Mouse (Mus musculus): ENCODE data around the gene Srbd1. TPM values are rescaled to one million over a fixed set of nuclear protein-coding genes. Genes with fewer than 3 reads are reported as not detected.

Srbd1 gene
- polyA plus RNA-seq, 1 experiment: 6.1 TPM

DNA sequence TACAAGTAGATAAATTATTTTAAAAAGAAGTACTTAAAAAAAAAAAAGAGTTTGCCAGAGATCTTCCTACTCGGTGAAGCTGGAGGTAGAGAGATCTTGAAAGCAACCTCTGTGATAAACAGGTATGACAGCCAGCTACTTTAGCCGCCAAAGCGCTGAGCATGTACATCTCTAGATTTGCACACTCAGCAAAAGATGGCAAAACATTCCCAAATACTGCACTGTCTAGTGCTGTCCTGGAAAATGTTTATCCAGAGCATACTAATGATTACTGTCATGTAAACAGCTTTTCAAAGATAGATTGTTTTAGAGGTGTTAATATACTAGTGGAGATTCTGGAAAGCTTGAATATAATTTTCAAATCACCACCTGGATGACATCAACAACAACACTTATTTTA is 109.4 kb downstream of the Srbd1 start:
- no peak overlapping the region for H3K4me2 ChIP-seq (ENCODE audit: low read depth)
- H3K4me3 ChIP-seq: no peak overlapping the region
- TF ChIP-seq REST (IDR thresholded peaks at IDR 0.05; ENCODE audit: insufficient read depth, insufficient read length): no peak
- TF ChIP-seq USF1 (IDR thresholded peaks at IDR 0.05; ENCODE audit: low read depth): no peak
- TF ChIP-seq MAX (IDR thresholded peaks at IDR 0.05; ENCODE audit: low read depth): no peak

DNA sequence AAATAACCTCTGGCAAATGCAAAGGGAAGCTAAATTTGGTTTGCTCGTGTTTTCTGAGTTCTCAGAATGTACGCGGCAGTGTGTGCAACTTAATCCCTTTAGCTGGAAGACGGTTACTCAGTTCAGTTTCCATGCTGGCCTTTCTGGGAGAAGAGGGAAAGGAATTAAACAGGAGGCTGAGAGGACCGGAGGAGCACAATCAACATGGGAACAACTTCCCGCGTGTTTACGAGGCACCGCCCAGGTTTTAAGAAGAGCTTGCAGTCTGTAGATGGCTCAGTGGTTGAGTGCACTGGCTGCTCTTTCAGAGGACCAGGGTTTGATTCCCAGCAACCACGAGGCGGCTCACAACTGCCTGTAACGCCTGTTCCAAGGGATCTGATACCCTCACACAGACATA is 109.8 kb downstream of the Srbd1 start:
- Histone ChIP-seq H3K79me2 (ENCODE audit: control insufficient read depth, insufficient read depth) (no peaks in the 10 kb centered on the region), H3ac (ENCODE audit: control insufficient read depth, insufficient read length) (no peak overlapping the region), H3K4me3 (no peak overlapping the region), H3K36me3 (ENCODE audit: control insufficient read depth, insufficient read depth) (no peaks in the 10 kb centered on the region), H3K4me2 (ENCODE audit: low read depth) (no peak overlapping the region), H3K27me3 (ENCODE audit: control insufficient read depth, insufficient read depth, insufficient read length) (no peaks in the 10 kb centered on the region)
- no peak for TF ChIP-seq TCF3 (IDR thresholded peaks at IDR 0.05; ENCODE audit: insufficient read length, low read depth)

More for the DNA sequence above, 109.4 kb downstream of the Srbd1 start:
- no peak overlapping the region for H3ac ChIP-seq (ENCODE audit: control insufficient read depth, insufficient read length)
- H3K36me3 ChIP-seq (ENCODE audit: control insufficient read depth, insufficient read depth): no peaks in the 10 kb centered on the region
- no peaks in the 10 kb centered on the region for H3K79me2 ChIP-seq (ENCODE audit: control insufficient read depth, insufficient read depth)
- H3K27me3 ChIP-seq (ENCODE audit: control insufficient read depth, insufficient read depth, insufficient read length): no peaks in the 10 kb centered on the region

DNA sequence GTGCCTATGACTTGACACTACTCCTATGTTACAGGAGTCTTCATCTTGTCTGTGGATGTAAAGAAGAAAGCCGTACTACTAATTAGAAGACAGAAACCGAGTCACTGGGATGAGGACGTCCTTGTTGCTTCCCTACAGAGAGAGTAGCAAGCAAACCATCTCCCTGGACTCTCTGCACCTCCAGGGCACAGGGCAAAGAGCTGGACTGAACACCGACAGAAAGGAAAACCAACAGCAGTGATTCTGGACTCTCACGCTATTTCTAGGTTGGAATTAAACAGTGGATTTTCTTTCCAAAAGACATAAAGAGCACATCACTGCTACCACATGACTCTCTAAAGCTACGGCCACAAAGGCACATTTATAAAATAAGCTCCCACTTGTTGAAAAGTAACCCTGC is 110.3 kb downstream of the Srbd1 start:
- Histone ChIP-seq H3K4me3 (no peak overlapping the region), H3K36me3 (ENCODE audit: control insufficient read depth, insufficient read depth) (no peaks in the 10 kb centered on the region)

DNA sequence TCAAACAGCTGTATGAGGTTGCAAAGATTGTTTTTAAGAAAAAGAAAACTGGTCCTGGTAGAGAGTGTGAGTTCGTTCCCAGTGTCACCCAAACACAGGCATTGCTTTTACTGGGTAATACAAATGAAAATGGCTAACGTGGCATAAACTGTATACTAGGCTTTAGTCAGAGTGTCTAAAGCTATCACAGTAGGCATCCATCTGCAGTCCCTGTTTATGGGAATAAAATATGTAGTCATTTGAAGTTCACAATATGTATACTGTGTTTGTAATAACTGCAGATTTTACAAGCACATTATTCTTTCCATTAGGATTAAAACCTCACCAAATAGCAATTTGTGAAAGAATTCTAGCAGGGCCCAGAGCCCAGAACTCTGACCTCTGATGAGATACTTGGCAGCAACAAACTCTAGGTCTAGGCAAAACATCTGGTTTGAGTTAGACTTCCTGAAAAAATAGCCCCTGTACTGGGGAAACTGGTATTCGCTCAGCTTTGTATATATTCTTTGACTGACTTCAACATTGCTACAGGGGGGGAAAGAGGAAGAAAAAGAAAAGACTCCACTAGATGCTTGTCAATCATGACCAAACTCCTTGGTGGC is 112.8 kb downstream of the Srbd1 start:
- H3K27me3 ChIP-seq (ENCODE audit: control insufficient read depth, insufficient read depth, insufficient read length): no peaks in the 10 kb centered on the region
- TF ChIP-seq E2F4 (IDR thresholded peaks at IDR 0.05; ENCODE audit: insufficient read depth) (no peak), POLR2A (IDR thresholded peaks at IDR 0.05; ENCODE audit: insufficient read length, low read depth) (no peak), MYOG (IDR thresholded peaks at IDR 0.05; ENCODE audit: control insufficient read depth in 1 of 3, insufficient read depth in 1 of 3, insufficient read length in 2 of 3, low read depth in 2 of 3) (no peak), USF1 (IDR thresholded peaks at IDR 0.05; ENCODE audit: low read depth) (no peak), SRF (IDR thresholded peaks at IDR 0.05; ENCODE audit: control insufficient read depth, insufficient read length, low read depth) (no peak), POLR2AphosphoS2 (IDR thresholded peaks at IDR 0.05; ENCODE audit: insufficient read length, low read depth) (no peak), MAX (IDR thresholded peaks at IDR 0.05; ENCODE audit: low read depth) (no peak), TCF3 (IDR thresholded peaks at IDR 0.05; ENCODE audit: insufficient read length, low read depth) (no peak), CEBPB (IDR thresholded peaks at IDR 0.05; ENCODE audit: insufficient read depth, poor library complexity, severe bottlenecking) (no peak)
- no peak overlapping the region for H3K4me3 ChIP-seq
- no peaks in the 10 kb centered on the region for H3K36me3 ChIP-seq (ENCODE audit: control insufficient read depth, insufficient read depth)
- H3K79me2 ChIP-seq (ENCODE audit: control insufficient read depth, insufficient read depth): no peaks in the 10 kb centered on the region
- no peak overlapping the region for H3ac ChIP-seq (ENCODE audit: control insufficient read depth, insufficient read length)
- no peak overlapping the region for H3K4me2 ChIP-seq (ENCODE audit: low read depth)

More for the DNA sequence above, 110.3 kb downstream of the Srbd1 start:
- no peak overlapping the region for H3K4me2 ChIP-seq (ENCODE audit: low read depth)
- no peaks in the 10 kb centered on the region for H3K27me3 ChIP-seq (ENCODE audit: control insufficient read depth, insufficient read depth, insufficient read length)
- no peaks in the 10 kb centered on the region for H3K79me2 ChIP-seq (ENCODE audit: control insufficient read depth, insufficient read depth)
- H3ac ChIP-seq (ENCODE audit: control insufficient read depth, insufficient read length): no peak overlapping the region
- TF ChIP-seq CEBPB (IDR thresholded peaks at IDR 0.05; ENCODE audit: insufficient read depth, poor library complexity, severe bottlenecking) (no peak), MYOD1 (IDR thresholded peaks at IDR 0.05; ENCODE audit: control insufficient read depth in 1 of 3, insufficient read length in 2 of 3, low read depth in 2 of 3) (no peak), SRF (IDR thresholded peaks at IDR 0.05; ENCODE audit: control insufficient read depth, insufficient read length, low read depth) (no peak), MAX (IDR thresholded peaks at IDR 0.05; ENCODE audit: low read depth) (no peak), E2F4 (IDR thresholded peaks at IDR 0.05; ENCODE audit: insufficient read depth) (no peak), POLR2AphosphoS2 (IDR thresholded peaks at IDR 0.05; ENCODE audit: insufficient read length, low read depth) (no peak), REST (IDR thresholded peaks at IDR 0.05; ENCODE audit: insufficient read depth, insufficient read length) (no peak), MYOG (IDR thresholded peaks at IDR 0.05; ENCODE audit: control insufficient read depth in 1 of 3, insufficient read depth in 1 of 3, insufficient read length in 2 of 3, low read depth in 2 of 3) (no peak), USF1 (IDR thresholded peaks at IDR 0.05; ENCODE audit: low read depth) (no peak), POLR2A (IDR thresholded peaks at IDR 0.05; ENCODE audit: insufficient read length, low read depth) (no peak), TCF3 (IDR thresholded peaks at IDR 0.05; ENCODE audit: insufficient read length, low read depth) (no peak), TCF12 (IDR thresholded peaks at IDR 0.05; ENCODE audit: insufficient read depth, poor library complexity, severe bottlenecking) (no peak)

DNA sequence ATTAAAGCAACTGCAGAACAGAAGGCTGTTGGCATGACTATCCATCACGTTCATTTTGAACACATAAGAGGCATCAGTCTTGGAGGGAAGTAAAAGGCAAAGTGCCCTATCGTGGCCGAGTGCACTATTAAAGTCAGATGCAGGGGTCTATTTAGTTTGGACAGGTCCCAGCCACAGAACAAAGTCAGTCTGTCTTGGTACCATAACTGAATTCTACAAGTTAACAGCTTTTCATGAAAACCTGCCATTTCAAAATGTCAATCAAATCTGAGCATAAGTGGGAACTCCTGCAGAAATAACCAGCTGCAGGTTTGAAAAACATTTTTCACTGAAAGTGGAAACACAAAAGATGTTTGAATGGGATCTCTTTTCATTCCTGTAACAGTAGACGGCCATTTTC is 115.0 kb downstream of the Srbd1 start:
- Histone ChIP-seq H3ac (ENCODE audit: control insufficient read depth, insufficient read length) (no peak overlapping the region), H3K27me3 (ENCODE audit: control insufficient read depth, insufficient read depth, insufficient read length) (no peaks in the 10 kb centered on the region), H3K79me2 (ENCODE audit: control insufficient read depth, insufficient read depth) (no peaks in the 10 kb centered on the region), H3K4me3 (no peak overlapping the region), H3K4me2 (ENCODE audit: low read depth) (no peak overlapping the region), H3K36me3 (ENCODE audit: control insufficient read depth, insufficient read depth) (no peaks in the 10 kb centered on the region)
- TF ChIP-seq TCF12 (IDR thresholded peaks at IDR 0.05; ENCODE audit: insufficient read depth, poor library complexity, severe bottlenecking) (no peak), MYOD1 (IDR thresholded peaks at IDR 0.05; ENCODE audit: control insufficient read depth in 1 of 3, insufficient read length in 2 of 3, low read depth in 2 of 3) (no peak), MAX (IDR thresholded peaks at IDR 0.05; ENCODE audit: low read depth) (no peak), E2F4 (IDR thresholded peaks at IDR 0.05; ENCODE audit: insufficient read depth) (no peak), POLR2A (IDR thresholded peaks at IDR 0.05; ENCODE audit: insufficient read length, low read depth) (no peak), REST (IDR thresholded peaks at IDR 0.05; ENCODE audit: insufficient read depth, insufficient read length) (no peak)
